9 mouse cellular contexts compared by ENCODE assay signal in genomic region chr11:95584651-95585050, GRCm38 (mm10). TPM values are rescaled to one million over a fixed set of nuclear protein-coding genes. Genes with fewer than 3 reads are reported as not detected.
DNase-seq lines count a peak whose midpoint lies in the region; ATAC-seq and TF ChIP-seq lines count a peak whose summit lies in the region.
"Had no signal": no experiment of that assay in that cellular context is flagged by ENCODE, and none has a peak within 500 bp of the region (broad histone marks: within the 10 kb centered on the region; RNA-seq: fewer than 3 reads in every experiment).

No protein-coding gene starts in this region.

- peak; percentile 75 for DNase-seq in heart, adult 11 months
- DNase-seq in heart, postnatal 4 days, result no peak
- no peak for DNase-seq in hindbrain, embryonic 10.5 days (ENCODE audit: low spot score)
- DNase-seq in gastrocnemius, postnatal 4 days (ENCODE audit: low spot score in 2 of 2), result no peak
- no peak for DNase-seq in cerebellum, adult 9-10 months
- DNase-seq in thymus, adult 2 months, result no peak

- H3K4me1 ChIP-seq in ES-Bruce4 (ENCODE audit: control insufficient read depth, insufficient read depth, low read length), result peaks cover 3% of the 10 kb centered on the region
- peaks cover 79% of the 10 kb centered on the region for H3K4me1 ChIP-seq in hindbrain, embryonic 10.5 days (replicated peaks)
- peaks cover 26% of the 10 kb centered on the region for H3K4me1 ChIP-seq in midbrain, embryonic 12.5 days
- H3K4me1 ChIP-seq in thymus, adult 2 months (replicated peaks; ENCODE audit: control insufficient read depth, insufficient read depth, low read length), result peaks cover 13% of the 10 kb centered on the region

- no peak overlapping the region for H3K9ac ChIP-seq in ES-Bruce4 (ENCODE audit: low read depth, poor library complexity, severe bottlenecking)
- H3K9ac ChIP-seq in midbrain, embryonic 12.5 days (replicated peaks), result no peak overlapping the region

- WGBS in hindbrain, embryonic 10.5 days, result 9% methylated on average over 9 of the region's 9 CpGs
- 9% methylated on average over 9 of the region's 9 CpGs for WGBS in midbrain, embryonic 12.5 days
- 8% methylated on average over 9 of the region's 9 CpGs for WGBS in thymus, adult 2 months

- no peaks in the 10 kb centered on the region for H3K9me3 ChIP-seq in ES-Bruce4 (replicated peaks; ENCODE audit: control insufficient read depth, insufficient read depth, low read length, poor library complexity, severe bottlenecking)
- H3K9me3 ChIP-seq in hindbrain, embryonic 10.5 days, result no peaks in the 10 kb centered on the region
- no peaks in the 10 kb centered on the region for H3K9me3 ChIP-seq in midbrain, embryonic 12.5 days

- H3K36me3 ChIP-seq in ES-Bruce4 (ENCODE audit: control insufficient read depth, insufficient read depth, low read length, poor library complexity, severe bottlenecking), result no peaks in the 10 kb centered on the region
- no peaks in the 10 kb centered on the region for H3K36me3 ChIP-seq in hindbrain, embryonic 10.5 days
- H3K36me3 ChIP-seq in midbrain, embryonic 12.5 days, result no peaks in the 10 kb centered on the region
- no peaks in the 10 kb centered on the region for H3K36me3 ChIP-seq in thymus, adult 2 months (ENCODE audit: control insufficient read depth, insufficient read depth, low read length)

- peak overlapping the region; percentile 69 for H3K4me2 ChIP-seq in midbrain, embryonic 12.5 days (replicated peaks)

- no peak for TF ChIP-seq POLR2A in ES-Bruce4 (IDR thresholded peaks at IDR 0.05; ENCODE audit: insufficient read depth, low read length)
- no peak for TF ChIP-seq POLR2A in thymus, adult 2 months (IDR thresholded peaks at IDR 0.05; ENCODE audit: control insufficient read depth, extremely low read depth, insufficient read depth, low read length, poor library complexity)

- H3K27me3 ChIP-seq in ES-Bruce4 (ENCODE audit: control insufficient read depth, insufficient read depth, low read length, poor library complexity, severe bottlenecking), result 0 out of 2 replicates have a peak, but pooled peaks cover 1% of the 10 kb centered on the region
- peaks cover 100% of the 10 kb centered on the region for H3K27me3 ChIP-seq in hindbrain, embryonic 10.5 days (ENCODE audit: insufficient read depth, poor library complexity, severe bottlenecking)
- H3K27me3 ChIP-seq in midbrain, embryonic 12.5 days, result peaks cover 100% of the 10 kb centered on the region
- H3K27me3 ChIP-seq in thymus, adult 2 months (ENCODE audit: control insufficient read depth, insufficient read depth, low read length), result peaks cover 23% of the 10 kb centered on the region

- no peak for ATAC-seq in midbrain, embryonic 12.5 days (ENCODE audit: low FRiP score, low read depth)
- ATAC-seq: lung, postnatal 0 days had no signal

- H3K4me3 ChIP-seq in ES-Bruce4 (ENCODE audit: low read depth, low read length), result no peak overlapping the region
- H3K4me3 ChIP-seq in hindbrain, embryonic 10.5 days, result peak overlapping the region; percentile 59
- H3K4me3 ChIP-seq in midbrain, embryonic 12.5 days, result peak overlapping the region; percentile 49; the same call in 1 of the 2 replicates
- no peak overlapping the region for H3K4me3 ChIP-seq in thymus, adult 2 months (ENCODE audit: control insufficient read depth, insufficient read depth, low read length)

- TF ChIP-seq CTCF in ES-Bruce4 (IDR thresholded peaks at IDR 0.05; ENCODE audit: low read depth, low read length), result no peak
- TF ChIP-seq CTCF in thymus, adult 2 months (IDR thresholded peaks at IDR 0.05; ENCODE audit: borderline replicate concordance, control insufficient read depth, extremely low read depth, insufficient read depth, low read length, poor library complexity), result no peak

- H3K27ac ChIP-seq in ES-Bruce4 (ENCODE audit: insufficient read depth, low read length), result 0 out of 2 replicates have a peak overlapping the region, but pooled peaks have one; percentile 6
- H3K27ac ChIP-seq in hindbrain, embryonic 10.5 days, result no peak overlapping the region
- H3K27ac ChIP-seq in midbrain, embryonic 12.5 days (replicated peaks), result no peak overlapping the region
- H3K27ac ChIP-seq in thymus, adult 2 months (ENCODE audit: control insufficient read depth, insufficient read depth, low read length), result no peak overlapping the region

- TF ChIP-seq EP300 in ES-Bruce4 (IDR thresholded peaks at IDR 0.05; ENCODE audit: insufficient read depth, low read depth, low read length), result no peak

RNA-seq across cellular contexts. Expression of gene Ngfr, which starts 2.9 kb away (rescaled TPM):
- total RNA-seq in heart, postnatal 4 days (2021), result 1 to 10 TPM; 3.7 to 4.3 TPM
- 2.0 and 2.2 TPM in 2 replicates for polyA plus RNA-seq in ES-Bruce4 (2011; ENCODE audit: insufficient read depth, insufficient read length, low read depth, missing spikeins)
- 28.7 and 51.6 TPM in 2 replicates for polyA plus RNA-seq in hindbrain, embryonic 10.5 days (2016; fragmentation: Nextera tagmentation; extraction: Ambion mirVana)
- 21.7 and 24.0 TPM in 2 replicates for polyA plus RNA-seq in midbrain, embryonic 12.5 days (2016; fragmentation: Nextera tagmentation; extraction: Ambion mirVana)
- 10 to 100 TPM; 24.2 to 25.0 TPM for total RNA-seq in gastrocnemius, postnatal 4 days (2021)
- 6.4 and 7.0 TPM in 2 replicates for polyA plus RNA-seq in thymus, adult 2 months (2012; rRNA removed)

Comparison
In these comparisons a context has a peak if more than half of its experiments do, and no peak if none do; other contexts are left out.
1. H3K4me3 ChIP-seq: peak in hindbrain, embryonic 10.5 days (single experiment) and midbrain, embryonic 12.5 days (single experiment); none in ES-Bruce4 (single experiment) and thymus, adult 2 months (single experiment).